Mouse (Mus musculus) heart, embryonic 15.5 days (tissue): Measurements from ENCODE around the gene Rcor1. TPM values are rescaled to one million over a fixed set of nuclear protein-coding genes. Genes with fewer than 3 reads are reported as not detected.

Experiments used
- ATAC-seq: fragments of 200-750 bp; cut with Nextera tagmentation; replicated peaks from 2 replicates; pipeline ENCODE4 v1.8.0; 2017; ENCODE audit warnings: low read depth, moderate TSS enrichment; ENCODE audit not compliant: insufficient number of reproducible peaks, insufficient read depth, low FRiP score
- H3K27ac ChIP-seq: fragments of 300-500 bp; sonication (generic); 2 replicates; pipeline ENCODE4 v1.5.1; 2015; ENCODE audit warnings: mild to moderate bottlenecking, inconsistent platforms
- H3K27me3 ChIP-seq: fragments of 300-500 bp; sonication (generic); 2 replicates; pipeline ENCODE4 v1.6.1; 2015; ENCODE audit warnings: inconsistent platforms
- H3K36me3 ChIP-seq: fragments of 300-500 bp; sonication (generic); 2 replicates; pipeline ENCODE4 v1.6.1; 2015; ENCODE audit warnings: mild to moderate bottlenecking, inconsistent platforms
- H3K4me1 ChIP-seq: fragments of 300-500 bp; sonication (generic); replicated peaks from 2 replicates; pipeline ENCODE4 v1.6.1; 2015; ENCODE audit warnings: inconsistent platforms
- H3K4me2 ChIP-seq: fragments of 300-500 bp; sonication (generic); 2 replicates; pipeline ENCODE4 v1.6.1; 2015; ENCODE audit warnings: inconsistent platforms, mild to moderate bottlenecking, moderate library complexity
- H3K4me3 ChIP-seq: fragments of 300-500 bp; sonication (generic); 2 replicates; pipeline ENCODE4 v1.5.1; 2015; ENCODE audit warnings: mild to moderate bottlenecking, inconsistent platforms
- H3K9ac ChIP-seq: fragments of 300-500 bp; sonication (generic); 2 replicates; pipeline ENCODE4 v1.6.1; 2015; ENCODE audit warnings: mild to moderate bottlenecking, inconsistent platforms
- H3K9me3 ChIP-seq: fragments of 300-500 bp; sonication (generic); replicated peaks from 2 replicates; pipeline ENCODE4 v1.6.1; 2016; ENCODE audit warnings: inconsistent platforms
- WGBS: fragments of 180-500 bp; shearing (Covaris S2); methylation state at CpG from one replicate; pipeline ENCODE4 v1.1.7; 2015; ENCODE audit warnings: mixed read lengths; 5-methylcytosine and 5-hydroxymethylcytosine counted together
- polyA plus RNA-seq: library from polyadenylated mRNA; unstranded; fragments of >200 nt; fragmentation: Nextera tagmentation; extraction: Ambion mirVana; gene quantifications from 2 replicates; pipeline ENCODE4 v1.2.1, GENCODE M21; 2015

Gene Rcor1
- polyA plus RNA-seq, 1 experiment from 2014 or later = 6.5 TPM

- Histone ChIP-seq H3K4me1 (peaks cover 10% of the 10 kb centered on the region), H3K9me3 (no peaks in the 10 kb centered on the region), H3K36me3 (no peaks in the 10 kb centered on the region), H3K27ac (no peak overlapping the region), H3K27me3 (no peaks in the 10 kb centered on the region), H3K4me3 (no peak overlapping the region), H3K9ac (no peak overlapping the region), H3K4me2 (no peak overlapping the region)
- ATAC-seq = no peak
- WGBS = 61% methylated on average over 3 of the region's 3 CpGs
Measured at GRCm38 (mm10) chr12:111135953-111136352, 96.8 kb downstream of the Rcor1 start.

DNA sequence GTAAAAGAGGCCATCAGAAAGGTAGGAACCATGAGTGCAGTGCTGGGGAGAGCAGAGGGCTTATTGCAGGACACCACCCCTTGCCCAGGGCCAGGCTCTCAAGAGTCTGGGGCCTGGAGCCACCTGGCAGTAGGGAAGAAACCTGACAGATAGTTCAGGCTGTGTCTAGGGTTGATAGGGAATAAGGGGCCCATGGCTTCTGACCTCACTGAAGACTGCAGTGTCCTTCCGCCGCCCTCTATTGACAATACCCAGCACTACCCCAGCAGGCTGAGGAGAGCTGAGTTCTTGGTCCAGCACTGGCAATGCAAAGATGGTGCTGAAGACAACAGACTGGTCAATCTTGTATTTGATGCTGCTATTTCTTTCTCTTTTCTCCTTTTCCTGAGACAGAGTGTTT, 97.9 kb downstream of the Rcor1 start:
- no peaks in the 10 kb centered on the region for H3K27me3 ChIP-seq
- 61% methylated on average over 2 of the region's 2 CpGs for WGBS
- ATAC-seq = no peak
- no peaks in the 10 kb centered on the region for H3K9me3 ChIP-seq
- H3K9ac ChIP-seq = no peak overlapping the region
- no peak overlapping the region for H3K27ac ChIP-seq
- H3K36me3 ChIP-seq = no peaks in the 10 kb centered on the region
- no peak overlapping the region for H3K4me2 ChIP-seq
- H3K4me3 ChIP-seq = no peak overlapping the region
- H3K4me1 ChIP-seq = peaks cover 10% of the 10 kb centered on the region

GRCm38 (mm10) chr12:111143005-111143508, 103.9 kb downstream of the Rcor1 start:
- WGBS = 28% methylated on average over 12 of the region's 12 CpGs
- peaks cover 26% of the 10 kb centered on the region for H3K4me1 ChIP-seq
- H3K27me3 ChIP-seq = no peaks in the 10 kb centered on the region
- H3K9ac ChIP-seq = 0 out of 2 replicates have a peak overlapping the region, but pooled peaks have one; percentile 20
- peak overlapping the region; percentile 51 for H3K4me2 ChIP-seq
- H3K36me3 ChIP-seq = no peaks in the 10 kb centered on the region
- H3K27ac ChIP-seq = peak overlapping the region; percentile 70
- no peaks in the 10 kb centered on the region for H3K9me3 ChIP-seq
- ATAC-seq = no peak
- H3K4me3 ChIP-seq = peak overlapping the region; percentile 6; the same call in 1 of the 2 replicates

- Histone ChIP-seq H3K4me2 (peak overlapping the region; percentile 51), H3K27me3 (no peaks in the 10 kb centered on the region), H3K4me1 (peaks cover 26% of the 10 kb centered on the region), H3K36me3 (no peaks in the 10 kb centered on the region), H3K9ac (0 out of 2 replicates have a peak overlapping the region, but pooled peaks have one; percentile 20), H3K9me3 (no peaks in the 10 kb centered on the region), H3K27ac (peak overlapping the region; percentile 70), H3K4me3 (peak overlapping the region; percentile 6; the same call in 1 of the 2 replicates)
- WGBS = 32% methylated on average over 16 of the region's 16 CpGs
- ATAC-seq = peak; percentile 45
Measured at GRCm38 (mm10) chr12:111143509-111144063, 104.4 kb downstream of the Rcor1 start.

DNA sequence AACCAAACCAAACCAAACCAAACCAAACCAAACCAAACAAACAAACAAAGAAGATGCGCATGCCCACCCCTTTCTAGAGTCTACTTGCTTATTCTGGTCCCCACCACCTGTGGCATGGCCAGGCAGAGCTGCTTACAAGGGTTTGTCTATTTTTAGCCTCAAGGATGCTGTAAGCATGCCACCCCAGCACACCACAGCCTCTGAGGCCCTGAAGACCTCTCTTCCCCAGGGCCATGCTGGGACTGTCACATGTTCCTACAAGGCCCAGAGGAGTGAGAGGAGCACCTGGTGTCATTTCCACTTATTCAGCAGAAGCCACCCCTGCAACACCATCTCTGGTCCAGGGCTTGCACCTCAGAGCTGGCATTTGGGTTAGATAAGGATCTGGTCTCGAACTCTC, 105.4 kb downstream of the Rcor1 start:
- Histone ChIP-seq H3K4me3 (no peak overlapping the region), H3K27me3 (no peaks in the 10 kb centered on the region), H3K4me2 (no peak overlapping the region), H3K4me1 (peaks cover 29% of the 10 kb centered on the region), H3K27ac (no peak overlapping the region), H3K9ac (no peak overlapping the region), H3K9me3 (no peaks in the 10 kb centered on the region), H3K36me3 (no peaks in the 10 kb centered on the region)
- WGBS = 79% methylated on average over 2 of the region's 2 CpGs
- 0 out of 2 replicates have a peak, but pooled peaks have one; percentile 36 for ATAC-seq

GRCm38 (mm10) chr12:111145269-111145668, 106.1 kb downstream of the Rcor1 start:
- H3K36me3 ChIP-seq = no peaks in the 10 kb centered on the region
- no peaks in the 10 kb centered on the region for H3K27me3 ChIP-seq
- WGBS = 53% methylated on average over 9 of the region's 9 CpGs
- no peak overlapping the region for H3K27ac ChIP-seq
- H3K9ac ChIP-seq = no peak overlapping the region
- H3K4me2 ChIP-seq = no peak overlapping the region
- no peaks in the 10 kb centered on the region for H3K9me3 ChIP-seq
- no peak overlapping the region for H3K4me3 ChIP-seq
- peaks cover 31% of the 10 kb centered on the region for H3K4me1 ChIP-seq
- ATAC-seq = no peak

- Histone ChIP-seq H3K9ac (no peak overlapping the region), H3K27ac (no peak overlapping the region), H3K27me3 (no peaks in the 10 kb centered on the region), H3K4me3 (no peak overlapping the region), H3K36me3 (no peaks in the 10 kb centered on the region), H3K4me2 (no peak overlapping the region), H3K4me1 (peaks cover 16% of the 10 kb centered on the region), H3K9me3 (no peaks in the 10 kb centered on the region)
- WGBS = 60% methylated on average over 17 of the region's 17 CpGs
- ATAC-seq = no peak
Measured at GRCm38 (mm10) chr12:111149495-111150235, 110.5 kb downstream of the Rcor1 start.

- WGBS = 13% methylated on average over 6 of the region's 6 CpGs
- Histone ChIP-seq H3K4me3 (no peak overlapping the region), H3K9me3 (no peaks in the 10 kb centered on the region), H3K4me1 (peaks cover 11% of the 10 kb centered on the region; the same call in 1 of the 2 replicates), H3K27ac (no peak overlapping the region), H3K36me3 (no peaks in the 10 kb centered on the region), H3K27me3 (no peaks in the 10 kb centered on the region), H3K4me2 (no peak overlapping the region), H3K9ac (no peak overlapping the region)
- no peak for ATAC-seq
Measured at GRCm38 (mm10) chr12:111150236-111150596, 111.1 kb downstream of the Rcor1 start.

DNA sequence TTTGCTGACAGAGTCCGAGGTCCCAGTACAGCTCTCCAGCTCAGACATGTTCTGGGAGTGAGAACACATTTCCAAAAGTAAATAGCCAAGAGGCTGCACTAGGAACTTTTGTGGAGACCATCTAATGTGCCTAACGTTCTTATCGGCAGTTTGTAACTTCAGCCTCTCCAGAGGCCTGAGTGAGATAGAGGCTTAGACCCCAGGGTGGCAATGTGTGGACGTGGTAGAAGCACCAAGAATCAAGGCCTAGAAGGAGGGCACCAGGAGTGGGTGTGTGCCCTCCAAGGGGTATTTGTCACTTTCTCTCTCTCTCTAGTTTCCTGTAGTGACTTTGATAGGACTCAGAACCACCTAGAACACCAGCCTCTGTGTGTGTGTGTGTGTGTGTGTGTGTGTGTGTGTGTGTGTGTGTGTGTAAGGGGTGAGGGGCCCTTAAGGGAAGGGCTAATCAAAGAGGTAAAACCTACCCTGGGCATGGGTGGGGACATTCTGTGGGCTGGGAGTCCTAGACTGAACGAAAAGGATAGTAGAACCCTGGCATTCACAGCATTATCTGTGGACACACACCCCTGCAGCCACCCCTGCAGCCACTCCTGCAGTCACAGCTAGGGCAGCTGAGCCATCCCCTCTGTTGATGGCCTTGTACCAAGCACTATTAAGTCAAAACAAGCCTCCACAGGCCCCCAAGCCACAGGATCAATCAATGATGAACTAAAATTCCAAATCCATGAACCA, 112.4 kb downstream of the Rcor1 start:
- Histone ChIP-seq H3K36me3 (no peaks in the 10 kb centered on the region), H3K27me3 (no peaks in the 10 kb centered on the region), H3K4me3 (no peak overlapping the region), H3K9ac (no peak overlapping the region), H3K4me2 (no peak overlapping the region), H3K27ac (no peak overlapping the region), H3K9me3 (no peaks in the 10 kb centered on the region), H3K4me1 (peaks cover 10% of the 10 kb centered on the region; the same call in 1 of the 2 replicates)
- 71% methylated on average over 5 of the region's 5 CpGs for WGBS
- ATAC-seq = no peak

GRCm38 (mm10) chr12:111152579-111152978, 113.4 kb downstream of the Rcor1 start:
- Histone ChIP-seq H3K27ac (no peak overlapping the region), H3K27me3 (no peaks in the 10 kb centered on the region), H3K4me1 (peaks cover 10% of the 10 kb centered on the region; the same call in 1 of the 2 replicates), H3K4me3 (no peak overlapping the region), H3K9ac (no peak overlapping the region), H3K9me3 (no peaks in the 10 kb centered on the region), H3K36me3 (no peaks in the 10 kb centered on the region), H3K4me2 (no peak overlapping the region)
- WGBS = 84% methylated on average over 6 of the region's 6 CpGs
- ATAC-seq = no peak

GRCm38 (mm10) chr12:111152981-111153710, 114.0 kb downstream of the Rcor1 start:
- Histone ChIP-seq H3K27me3 (no peaks in the 10 kb centered on the region), H3K27ac (no peak overlapping the region), H3K4me1 (peaks cover 10% of the 10 kb centered on the region; the same call in 1 of the 2 replicates), H3K36me3 (no peaks in the 10 kb centered on the region), H3K9ac (no peak overlapping the region), H3K4me3 (no peak overlapping the region), H3K4me2 (no peak overlapping the region), H3K9me3 (no peaks in the 10 kb centered on the region)
- ATAC-seq = no peak
- 69% methylated on average over 7 of the region's 7 CpGs for WGBS
